Mouse (Mus musculus) kidney, adult 2 months (tissue): ENCODE data around the gene Exosc2. TPM values are rescaled to one million over a fixed set of nuclear protein-coding genes. Genes with fewer than 3 reads are reported as not detected.
A peak's percentile ranks its signal among the peaks of the same experiment; 100 is the strongest.

Experiments
- DNase-seq: peaks from one replicate; pipeline ENCODE4 v3.0.0; 2021
- H3K27ac ChIP-seq: fragments of 200-500 bp; 2 replicates; pipeline ENCODE4 v1.5.1; 2012; ENCODE audit warnings: low read depth, low read length, control low read depth, inconsistent platforms; ENCODE audit not compliant: insufficient read depth
- H3K27me3 ChIP-seq: fragments of 200-500 bp; replicated peaks from 2 replicates; pipeline ENCODE4 v1.6.1; 2012; ENCODE audit warnings: mild to moderate bottlenecking, moderate library complexity, low read length, inconsistent platforms; ENCODE audit not compliant: control insufficient read depth, insufficient read depth
- H3K36me3 ChIP-seq: fragments of 200-500 bp; 2 replicates; pipeline ENCODE4 v1.6.1; 2012; ENCODE audit warnings: mild to moderate bottlenecking, moderate library complexity, low read length, inconsistent platforms; ENCODE audit not compliant: control insufficient read depth, insufficient read depth
- H3K4me1 ChIP-seq: fragments of 200-500 bp; 2 replicates; pipeline ENCODE4 v1.6.1; 2011; ENCODE audit warnings: low read length; ENCODE audit not compliant: control insufficient read depth, insufficient read depth
- H3K4me3 ChIP-seq: fragments of 200-500 bp; 2 replicates; pipeline ENCODE4 v1.5.1; 2011; ENCODE audit warnings: mild to moderate bottlenecking, low read depth, low read length, control low read depth; ENCODE audit not compliant: insufficient read depth
- CTCF ChIP-seq: fragments of 200-500 bp; conservative IDR thresholded peaks from 2 replicates; pipeline ENCODE4 v1.5.1; 2011; ENCODE audit warnings: low read depth, mild to moderate bottlenecking, control low read depth, low read length, moderate library complexity, mixed read lengths; ENCODE audit not compliant: insufficient read depth, insufficient read length
- POLR2A ChIP-seq: fragments of 200-500 bp; IDR thresholded peaks from one replicate; pipeline ENCODE4 v1.6.1; 2011; ENCODE audit warnings: low read depth, low read length, control low read depth
- WGBS: fragments of 180-500 bp; shearing (Covaris S2); methylation state at CpG from one replicate; pipeline ENCODE4 v1.1.7; 2018; 5-methylcytosine and 5-hydroxymethylcytosine counted together
- polyA plus RNA-seq: library from polyadenylated mRNA; depleted of rRNA; stranded (reverse); fragments of >200 nt; gene quantifications from 2 replicates; pipeline ENCODE4 v1.2.3, GENCODE M21; 2012

The Exosc2 gene
- polyA plus RNA-seq, 1 experiment: 11.4 TPM

DNA sequence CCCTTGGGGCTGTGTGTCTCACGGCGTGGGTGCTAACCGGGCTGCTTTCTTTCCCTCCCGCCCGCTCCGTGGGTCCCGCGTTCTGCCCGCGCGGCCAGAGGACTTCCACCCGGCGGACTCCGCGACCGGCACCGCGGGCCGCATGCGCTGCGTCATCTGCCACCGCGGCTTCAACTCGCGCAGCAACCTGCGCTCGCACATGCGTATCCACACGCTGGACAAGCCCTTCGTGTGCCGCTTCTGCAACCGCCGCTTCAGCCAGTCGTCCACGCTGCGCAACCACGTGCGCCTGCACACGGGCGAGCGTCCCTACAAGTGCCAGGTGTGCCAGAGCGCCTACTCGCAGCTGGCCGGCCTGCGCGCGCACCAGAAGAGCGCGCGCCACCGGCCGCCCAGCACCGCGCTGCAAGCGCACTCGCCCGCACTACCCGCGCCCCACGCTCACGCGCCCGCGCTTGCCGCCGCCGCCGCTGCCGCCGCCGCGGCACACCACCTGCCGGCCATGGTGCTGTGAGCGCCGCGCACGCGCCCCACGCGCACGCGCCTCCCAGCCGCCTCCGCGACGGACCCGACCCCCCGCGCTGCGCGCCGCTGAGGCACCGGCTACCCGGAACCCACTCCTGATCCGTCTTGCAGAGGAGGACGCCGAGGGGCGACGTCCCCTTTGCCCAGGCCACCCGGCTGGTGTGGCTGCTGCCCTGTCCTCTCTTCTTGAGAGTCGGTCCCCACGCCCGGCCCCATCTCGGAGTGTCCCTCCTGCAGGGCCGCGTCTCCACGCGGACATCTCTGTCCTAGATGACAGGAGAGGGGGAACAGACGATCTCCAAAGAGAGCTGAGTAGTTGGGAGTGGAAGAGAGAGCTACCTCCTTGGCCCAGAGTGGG, 16.3 kb upstream of the Exosc2 start:
- Histone ChIP-seq H3K4me3 (peak overlapping the region; percentile 39; the same call in 1 of the 2 replicates), H3K27ac (no peak overlapping the region), H3K4me1 (no peaks in the 10 kb centered on the region), H3K36me3 (no peaks in the 10 kb centered on the region), H3K27me3 (0 out of 2 replicates have a peak, but pooled peaks cover 1% of the 10 kb centered on the region)
- DNase-seq: no peak
- 1% methylated on average over 100 of the region's 109 CpGs for WGBS
- no peak for TF ChIP-seq CTCF
- TF ChIP-seq POLR2A: no peak

DNA sequence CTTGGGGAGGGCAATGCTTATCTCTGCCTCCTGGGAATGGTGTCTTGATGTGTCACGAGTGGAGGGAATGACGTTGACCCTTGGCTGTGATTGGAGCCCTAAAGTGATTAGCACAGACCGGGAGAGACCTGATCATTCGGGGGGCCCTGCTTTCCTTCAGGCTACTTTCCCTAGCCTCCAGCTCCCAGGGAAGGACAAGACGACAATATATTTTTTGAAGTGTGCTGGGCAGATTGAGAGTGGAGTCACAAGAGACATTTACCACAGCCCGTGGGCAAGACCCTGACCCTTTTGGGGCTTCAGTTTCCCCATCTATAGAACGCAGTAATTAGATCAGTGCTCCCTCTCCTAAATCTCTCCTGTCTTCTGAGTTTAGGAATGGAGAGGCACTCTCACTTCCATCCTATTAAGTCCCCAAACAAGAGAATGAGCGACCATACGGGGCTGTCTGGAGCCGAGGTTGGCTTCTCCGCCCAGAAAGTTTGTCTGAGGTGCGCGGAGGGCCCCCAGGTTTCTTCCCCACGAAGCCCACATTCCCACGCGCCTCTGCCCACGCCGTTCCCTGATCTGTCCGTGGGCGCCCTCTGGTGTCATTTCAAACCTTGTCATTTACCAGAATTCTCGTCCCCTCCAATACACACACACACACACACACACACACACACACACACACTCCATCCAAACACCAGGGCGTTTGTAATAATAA, 15.5 kb upstream of the Exosc2 start:
- Histone ChIP-seq H3K4me3 (no peak overlapping the region), H3K27ac (no peak overlapping the region), H3K36me3 (no peaks in the 10 kb centered on the region), H3K4me1 (no peaks in the 10 kb centered on the region), H3K27me3 (0 out of 2 replicates have a peak, but pooled peaks cover 1% of the 10 kb centered on the region)
- peak; percentile 49 for DNase-seq
- TF ChIP-seq CTCF (peak; percentile 51), POLR2A (no peak)
- 6% methylated on average over 22 of the region's 22 CpGs for WGBS

DNA sequence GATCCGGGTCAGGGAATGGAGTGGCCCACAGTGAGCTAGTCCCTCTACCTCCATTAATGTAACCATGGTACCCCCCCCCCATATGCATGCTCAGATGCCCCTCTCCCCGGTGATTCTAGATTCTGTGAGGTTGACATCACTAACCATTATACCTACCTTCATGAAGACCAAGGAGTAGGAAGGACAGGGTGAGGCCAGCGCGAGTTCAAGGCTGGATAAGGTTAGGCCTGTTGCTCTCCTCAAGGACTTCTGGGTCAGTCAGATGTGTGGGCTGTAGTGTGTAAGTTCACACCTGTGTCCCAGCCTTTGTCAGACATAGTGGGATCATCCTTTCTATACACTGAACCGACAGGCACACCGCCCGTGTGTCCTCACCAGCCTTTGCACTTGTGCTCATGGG, 14.1 kb upstream of the Exosc2 start:
- WGBS: 80% methylated on average over 7 of the region's 7 CpGs

DNA sequence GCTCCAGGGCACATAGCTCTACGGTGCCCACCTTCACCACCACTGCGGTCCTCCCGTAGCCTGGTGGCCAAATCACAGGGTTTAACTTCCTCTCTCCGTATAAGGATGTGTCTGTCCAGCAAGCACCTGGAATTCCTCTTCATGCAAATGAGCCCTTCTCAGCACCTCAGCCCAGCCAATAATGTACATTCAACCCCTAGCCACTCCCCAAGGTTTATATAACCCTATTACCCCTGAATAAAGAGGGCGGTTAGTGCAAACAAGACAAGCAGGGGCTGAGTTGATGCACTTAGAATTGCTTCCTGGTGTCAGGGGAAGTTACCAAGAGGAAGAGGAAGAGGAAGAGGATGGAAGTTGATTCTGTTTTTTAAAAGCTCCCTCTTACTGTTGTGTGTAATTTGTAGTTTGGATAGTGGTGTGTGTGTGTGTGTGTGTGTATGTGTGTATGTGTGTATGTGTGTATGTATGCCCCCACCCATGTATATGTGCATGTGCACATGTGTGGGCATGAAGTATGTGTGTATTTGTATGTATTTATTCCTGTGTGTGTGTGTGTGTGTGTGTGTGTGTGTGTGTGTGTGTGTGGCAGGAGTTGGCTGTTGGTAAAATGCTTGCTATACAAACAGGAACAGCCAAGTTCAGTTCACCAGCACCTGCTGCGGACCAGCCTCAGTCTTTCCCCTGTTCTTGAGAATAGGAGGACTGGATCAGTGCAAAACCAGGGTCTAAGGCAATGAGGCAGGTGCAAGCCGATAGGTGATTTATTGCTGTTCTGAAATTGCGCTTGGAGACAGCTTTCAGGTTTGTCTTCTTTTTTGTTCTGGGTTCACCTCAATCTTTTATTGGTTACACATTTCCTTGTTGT, 7.3 kb upstream of the Exosc2 start:
- TF ChIP-seq POLR2A (no peak), CTCF (no peak)
- no peak overlapping the region for H3K4me3 ChIP-seq
- no peaks in the 10 kb centered on the region for H3K36me3 ChIP-seq
- peaks cover 3% of the 10 kb centered on the region; the same call in 1 of the 2 replicates for H3K4me1 ChIP-seq
- DNase-seq: peak; percentile 21
- H3K27me3 ChIP-seq: no peaks in the 10 kb centered on the region
- WGBS: 30% methylated on average over 8 of the region's 8 CpGs
- no peak overlapping the region for H3K27ac ChIP-seq

More for the DNA sequence above, 14.1 kb upstream of the Exosc2 start:
- no peaks in the 10 kb centered on the region for H3K36me3 ChIP-seq
- H3K4me1 ChIP-seq: no peaks in the 10 kb centered on the region
- DNase-seq: no peak
- TF ChIP-seq CTCF: no peak
- TF ChIP-seq POLR2A: no peak
- H3K4me3 ChIP-seq: no peak overlapping the region
- 0 out of 2 replicates have a peak, but pooled peaks cover 1% of the 10 kb centered on the region for H3K27me3 ChIP-seq
- H3K27ac ChIP-seq: no peak overlapping the region

DNA sequence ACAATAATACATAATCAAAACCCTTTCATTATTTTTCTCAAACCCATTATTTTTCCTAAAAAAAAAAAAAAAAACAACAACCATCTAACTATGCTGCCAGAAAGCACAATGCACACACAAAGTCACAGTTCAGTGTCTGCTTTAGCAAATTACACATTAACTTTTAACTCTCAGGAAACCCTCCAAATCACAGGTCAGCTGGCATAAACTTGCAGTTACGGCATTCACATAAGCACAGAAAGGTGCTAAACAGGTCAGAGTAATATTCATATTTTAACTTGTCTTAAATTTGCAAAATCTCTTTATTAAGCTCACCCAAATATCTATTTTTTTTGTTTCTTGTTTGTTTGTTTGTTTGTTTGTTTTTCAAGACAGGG, 6.7 kb upstream of the Exosc2 start:
- Histone ChIP-seq H3K4me1 (peaks cover 3% of the 10 kb centered on the region; the same call in 1 of the 2 replicates), H3K4me3 (no peak overlapping the region), H3K27me3 (no peaks in the 10 kb centered on the region), H3K27ac (no peak overlapping the region), H3K36me3 (no peaks in the 10 kb centered on the region)
- WGBS: 31% methylated on average over 1 of the region's 1 CpGs
- no peak for TF ChIP-seq POLR2A
- TF ChIP-seq CTCF: no peak
- peak; percentile 73 for DNase-seq

DNA sequence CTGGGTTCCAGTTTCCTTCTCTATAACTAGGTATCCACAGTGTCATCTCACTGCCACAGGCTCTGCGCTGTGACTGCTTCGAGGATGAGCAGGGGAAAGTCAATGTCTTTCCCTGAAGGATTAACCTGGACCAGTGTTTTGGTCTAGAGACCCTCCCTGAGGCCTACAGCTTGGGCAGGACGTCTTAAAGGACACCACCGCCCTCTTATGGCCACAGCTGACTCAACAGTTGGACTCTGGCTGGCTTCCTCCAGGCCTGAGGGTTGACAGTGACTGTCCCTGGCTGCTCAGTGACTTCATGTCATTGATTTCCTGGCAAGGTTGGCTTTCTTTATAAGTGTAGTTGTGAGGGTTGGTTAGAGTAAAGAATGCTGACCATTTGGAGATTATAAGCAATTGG, 3.2 kb upstream of the Exosc2 start:
- Histone ChIP-seq H3K4me3 (no peak overlapping the region), H3K4me1 (peaks cover 6% of the 10 kb centered on the region; the same call in 1 of the 2 replicates), H3K27ac (no peak overlapping the region), H3K27me3 (no peaks in the 10 kb centered on the region), H3K36me3 (no peaks in the 10 kb centered on the region)
- DNase-seq: peak; percentile 43
- TF ChIP-seq CTCF: peak; percentile 66
- no peak for TF ChIP-seq POLR2A
- WGBS: 37% methylated on average over 4 of the region's 4 CpGs
